Mouse (Mus musculus): ENCODE measurements around the gene Egflam. TPM values are rescaled to one million over a fixed set of nuclear protein-coding genes. Genes with fewer than 3 reads are reported as not detected.

The Egflam gene
- polyA plus RNA-seq, 1 experiment from 2014 or later, result 1.4 TPM

DNA sequence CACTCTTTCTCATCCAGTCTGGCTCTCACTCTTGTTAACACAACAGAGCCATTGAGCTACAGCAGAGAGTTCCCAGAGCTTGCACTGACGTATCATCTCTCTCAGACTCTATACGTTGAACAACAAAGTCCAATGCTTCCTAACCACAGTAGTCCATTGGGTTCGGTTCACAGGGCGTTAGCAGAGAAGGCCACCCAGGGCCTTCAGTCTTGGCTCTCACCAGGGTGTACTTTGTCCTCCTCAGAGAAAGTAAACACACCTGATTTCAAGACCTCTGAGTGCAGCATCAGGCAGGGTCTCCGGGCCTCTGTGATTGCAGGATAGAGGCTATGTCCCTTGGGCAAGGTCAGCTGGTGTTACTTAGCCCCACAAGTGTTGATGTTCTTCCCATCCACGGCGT, 190.9 kb downstream of the Egflam start:
- WGBS (ENCODE audit: insufficient replicate concordance), result 72% methylated on average over 7 of the region's 7 CpGs
- ATAC-seq, result no peak
- Histone ChIP-seq H3K4me3 (no peak overlapping the region), H3K9me3 (replicated peaks) (no peaks in the 10 kb centered on the region), H3K4me2 (no peak overlapping the region), H3K36me3 (no peaks in the 10 kb centered on the region), H3K4me1 (no peaks in the 10 kb centered on the region), H3K27ac (no peak overlapping the region), H3K9ac (no peak overlapping the region), H3K27me3 (replicated peaks) (peaks cover 55% of the 10 kb centered on the region)

DNA sequence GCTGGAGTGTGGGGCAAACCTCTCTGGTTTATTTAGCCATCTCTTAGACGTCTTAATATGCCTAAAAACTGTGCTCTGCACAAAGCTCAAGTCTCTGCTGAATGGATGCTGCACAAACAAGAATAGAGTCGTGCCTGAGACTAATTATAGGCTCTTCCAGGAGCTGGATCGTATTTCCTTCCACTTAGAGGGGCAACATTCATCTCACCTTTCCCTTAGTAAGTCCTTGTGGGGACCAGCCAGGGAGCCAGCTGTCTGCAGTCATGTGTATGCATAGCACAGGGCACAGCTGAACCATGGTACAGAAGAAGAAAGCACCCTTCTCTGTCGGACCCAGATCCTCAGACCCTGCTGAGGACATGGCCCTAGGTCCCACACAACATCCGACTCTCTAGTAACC, 192.1 kb downstream of the Egflam start:
- H3K4me1 ChIP-seq, result no peaks in the 10 kb centered on the region
- H3K9me3 ChIP-seq (replicated peaks), result no peaks in the 10 kb centered on the region
- 44% methylated on average over 5 of the region's 5 CpGs for WGBS (ENCODE audit: insufficient replicate concordance)
- H3K36me3 ChIP-seq, result no peaks in the 10 kb centered on the region
- no peak overlapping the region for H3K9ac ChIP-seq
- H3K27me3 ChIP-seq (replicated peaks), result peaks cover 57% of the 10 kb centered on the region
- ATAC-seq, result no peak
- no peak overlapping the region for H3K27ac ChIP-seq
- no peak overlapping the region for H3K4me2 ChIP-seq
- no peak overlapping the region for H3K4me3 ChIP-seq

DNA sequence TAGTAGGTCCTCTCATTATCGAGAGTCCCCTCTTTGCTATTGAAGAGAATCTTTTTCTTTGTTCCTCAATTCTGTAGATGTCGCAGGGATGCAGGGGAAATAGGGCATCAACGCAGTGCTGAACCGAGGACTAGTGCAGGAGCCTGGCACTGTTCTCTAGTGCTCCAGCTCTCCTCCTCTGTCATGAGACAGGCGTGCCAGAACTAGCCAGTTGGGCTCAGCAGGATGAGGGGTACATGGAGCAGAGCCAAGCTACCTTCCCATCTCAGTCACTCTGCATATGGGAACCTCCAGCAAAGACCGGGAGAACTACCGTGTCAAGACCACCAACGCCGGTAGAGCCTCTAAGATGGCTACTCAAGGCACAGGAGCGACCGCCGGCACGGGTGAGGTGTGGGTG, 193.3 kb downstream of the Egflam start:
- ATAC-seq, result no peak
- no peak overlapping the region for H3K27ac ChIP-seq
- WGBS (ENCODE audit: insufficient replicate concordance), result 86% methylated on average over 13 of the region's 13 CpGs
- H3K9ac ChIP-seq, result no peak overlapping the region
- no peaks in the 10 kb centered on the region for H3K4me1 ChIP-seq
- H3K4me2 ChIP-seq, result no peak overlapping the region
- no peaks in the 10 kb centered on the region for H3K36me3 ChIP-seq
- peaks cover 58% of the 10 kb centered on the region for H3K27me3 ChIP-seq (replicated peaks)
- no peak overlapping the region for H3K4me3 ChIP-seq
- no peaks in the 10 kb centered on the region for H3K9me3 ChIP-seq (replicated peaks)

DNA sequence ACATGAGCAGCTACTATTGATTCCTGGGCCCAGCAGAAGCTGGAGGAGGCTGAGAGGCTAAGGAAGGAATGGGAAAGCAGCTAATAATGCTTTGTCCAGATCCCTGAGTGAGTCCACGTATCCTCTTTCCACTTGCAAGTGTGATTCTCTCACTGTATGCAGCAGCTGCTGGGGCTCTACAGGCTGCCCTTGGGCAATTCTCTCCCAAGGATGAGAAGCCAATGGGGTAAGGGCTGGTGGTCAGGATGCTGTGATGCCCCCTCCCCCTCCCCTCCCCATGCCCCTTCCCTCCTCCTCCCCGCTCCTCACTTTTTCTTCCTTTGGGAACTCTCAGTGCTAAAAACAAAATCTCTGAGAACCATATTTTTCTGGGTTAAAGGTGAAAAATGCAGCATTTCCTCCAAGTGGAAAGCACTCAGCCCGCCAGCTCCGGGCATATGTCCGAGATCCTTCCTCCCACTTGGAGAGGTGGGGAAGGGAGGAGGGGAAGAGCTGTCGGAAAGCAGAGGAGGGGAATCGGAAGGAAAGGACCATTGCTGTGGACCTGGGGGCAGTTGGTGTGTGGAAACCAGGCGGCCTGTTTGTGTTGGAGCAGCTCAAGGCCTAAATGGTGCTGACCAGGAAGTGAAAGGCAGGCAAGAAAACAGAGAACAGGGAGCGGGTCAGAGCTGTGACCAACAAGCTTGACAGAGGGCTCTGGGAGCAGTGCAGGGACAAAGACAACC, 194.4 kb downstream of the Egflam start:
- Histone ChIP-seq H3K4me3 (no peak overlapping the region), H3K9ac (no peak overlapping the region), H3K4me2 (no peak overlapping the region), H3K9me3 (replicated peaks) (no peaks in the 10 kb centered on the region), H3K4me1 (no peaks in the 10 kb centered on the region), H3K27me3 (replicated peaks) (peaks cover 68% of the 10 kb centered on the region), H3K36me3 (no peaks in the 10 kb centered on the region), H3K27ac (no peak overlapping the region)
- ATAC-seq, result no peak
- WGBS (ENCODE audit: insufficient replicate concordance), result 36% methylated on average over 9 of the region's 9 CpGs

DNA sequence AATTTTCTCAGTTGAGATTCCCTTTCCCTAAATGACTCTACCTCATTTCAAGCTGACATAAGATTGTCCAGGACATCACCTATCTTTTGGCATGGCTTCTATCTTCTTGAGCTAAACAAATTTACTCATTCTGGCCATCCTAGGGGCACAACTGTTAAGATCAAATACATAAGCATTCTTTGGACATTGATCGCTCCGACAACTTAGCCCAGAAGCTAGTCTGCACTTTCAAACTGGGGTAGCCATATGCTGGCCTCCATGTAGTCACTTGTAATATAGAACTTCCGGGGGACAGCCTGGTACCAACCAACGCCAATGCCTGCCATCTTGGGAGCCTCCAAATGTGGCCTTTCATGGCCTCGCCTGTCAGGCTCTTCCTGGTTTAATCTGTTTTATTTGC, 195.2 kb downstream of the Egflam start:
- no peak overlapping the region for H3K27ac ChIP-seq
- H3K9me3 ChIP-seq (replicated peaks), result no peaks in the 10 kb centered on the region
- H3K36me3 ChIP-seq, result no peaks in the 10 kb centered on the region
- ATAC-seq, result no peak
- no peak overlapping the region for H3K4me2 ChIP-seq
- peaks cover 65% of the 10 kb centered on the region for H3K27me3 ChIP-seq (replicated peaks)
- no peak overlapping the region for H3K9ac ChIP-seq
- 70% methylated on average over 5 of the region's 5 CpGs for WGBS (ENCODE audit: insufficient replicate concordance)
- H3K4me3 ChIP-seq, result no peak overlapping the region
- no peaks in the 10 kb centered on the region for H3K4me1 ChIP-seq

DNA sequence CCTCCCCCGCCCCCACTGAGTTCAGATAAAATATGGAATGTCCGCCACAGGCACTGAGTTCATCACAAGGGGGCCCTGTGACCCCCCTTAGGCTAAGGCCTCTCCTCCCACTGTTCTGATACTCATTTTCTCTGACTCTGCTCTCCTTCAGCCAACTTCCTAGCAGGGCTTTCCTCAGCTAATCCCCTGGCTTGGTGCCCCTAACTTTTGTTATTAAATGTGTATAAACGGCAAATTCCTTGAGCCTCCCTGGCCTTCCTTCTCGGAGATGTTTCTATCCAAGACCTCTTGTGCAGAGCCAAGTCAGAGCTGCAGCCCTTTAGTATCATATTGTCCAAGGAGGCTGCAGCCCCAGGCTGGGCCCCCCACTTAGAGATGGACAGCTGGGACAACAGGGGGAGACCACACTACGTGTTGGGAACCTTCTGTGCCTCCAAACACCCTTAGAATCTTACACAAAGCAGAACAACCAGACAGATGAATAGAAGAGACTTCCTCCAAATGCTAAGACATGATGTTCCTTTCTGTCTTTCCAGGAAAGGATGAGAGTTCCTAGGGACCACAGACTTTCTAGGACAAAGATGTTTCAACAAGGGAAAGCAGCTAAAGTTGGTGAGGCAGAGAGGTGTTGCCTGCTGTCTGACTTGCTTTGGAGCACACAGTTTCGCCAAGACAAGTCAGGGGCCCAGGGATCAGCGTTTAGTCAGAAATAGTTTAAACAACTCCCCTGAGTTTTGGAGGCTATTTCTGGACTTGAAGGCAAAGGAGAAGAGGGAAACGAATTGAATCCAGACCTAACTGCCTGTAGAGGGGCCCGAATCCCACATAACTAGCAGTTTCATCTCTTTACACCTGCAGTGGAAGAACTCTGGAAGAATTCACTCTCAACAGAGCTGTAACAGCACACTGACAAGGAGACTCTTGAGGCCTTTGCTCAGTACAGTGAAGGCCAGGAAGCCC, 196.5 kb downstream of the Egflam start:
- Histone ChIP-seq H3K4me1 (no peaks in the 10 kb centered on the region), H3K4me3 (no peak overlapping the region), H3K36me3 (no peaks in the 10 kb centered on the region), H3K4me2 (no peak overlapping the region), H3K9ac (no peak overlapping the region), H3K27me3 (replicated peaks) (peaks cover 56% of the 10 kb centered on the region), H3K9me3 (replicated peaks) (no peaks in the 10 kb centered on the region), H3K27ac (no peak overlapping the region)
- no peak for ATAC-seq
- WGBS (ENCODE audit: insufficient replicate concordance), result 52% methylated on average over 9 of the region's 9 CpGs

DNA sequence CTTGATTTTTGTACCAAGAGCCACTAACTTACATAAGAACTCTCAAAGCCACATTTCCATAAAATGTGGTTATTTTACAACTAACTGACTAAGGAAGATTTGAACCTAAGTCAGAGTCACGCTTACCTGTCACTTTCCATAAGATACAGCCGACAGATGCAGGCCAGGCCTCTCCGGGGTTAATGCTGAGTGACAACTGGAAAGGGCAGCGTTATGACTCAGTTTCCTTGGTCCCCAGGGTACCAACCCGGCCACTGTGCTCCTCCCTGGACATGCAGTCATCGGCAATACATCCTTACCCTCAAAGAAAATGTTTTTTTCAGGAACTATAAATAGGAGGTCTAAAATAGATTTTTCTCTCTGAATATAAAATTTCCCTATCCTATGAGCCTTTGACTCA, 197.9 kb downstream of the Egflam start:
- WGBS (ENCODE audit: insufficient replicate concordance), result 55% methylated on average over 6 of the region's 6 CpGs
- ATAC-seq, result no peak
- Histone ChIP-seq H3K4me2 (no peak overlapping the region), H3K4me1 (no peaks in the 10 kb centered on the region), H3K36me3 (no peaks in the 10 kb centered on the region), H3K27me3 (replicated peaks) (peaks cover 42% of the 10 kb centered on the region), H3K9me3 (replicated peaks) (no peaks in the 10 kb centered on the region), H3K27ac (no peak overlapping the region), H3K9ac (no peak overlapping the region), H3K4me3 (no peak overlapping the region)

DNA sequence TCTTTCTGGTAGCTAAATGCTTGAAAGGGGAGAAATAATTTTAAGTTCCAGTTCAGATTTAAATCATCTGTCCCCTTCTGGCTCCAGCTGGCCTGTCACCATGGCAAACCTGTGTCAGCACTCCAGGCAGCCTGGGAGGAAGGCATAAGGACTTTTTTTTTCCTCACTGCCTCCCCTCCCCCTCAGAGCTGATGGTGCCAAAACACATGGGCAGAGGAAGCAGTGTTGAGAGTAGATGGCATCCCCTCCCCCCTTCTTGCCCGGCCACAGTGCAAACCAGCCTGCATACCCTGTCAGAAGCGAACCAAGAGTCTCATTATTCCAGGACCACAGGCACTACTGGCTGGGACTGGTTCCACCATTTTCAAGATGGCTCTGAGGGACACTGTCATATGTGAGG, 199.4 kb downstream of the Egflam start:
- Histone ChIP-seq H3K27ac (no peak overlapping the region), H3K4me3 (no peak overlapping the region), H3K9ac (no peak overlapping the region), H3K4me1 (no peaks in the 10 kb centered on the region), H3K9me3 (replicated peaks) (no peaks in the 10 kb centered on the region), H3K36me3 (no peaks in the 10 kb centered on the region), H3K27me3 (replicated peaks) (peaks cover 27% of the 10 kb centered on the region), H3K4me2 (no peak overlapping the region)
- WGBS (ENCODE audit: insufficient replicate concordance), result 49% methylated on average over 2 of the region's 2 CpGs
- ATAC-seq, result no peak

DNA sequence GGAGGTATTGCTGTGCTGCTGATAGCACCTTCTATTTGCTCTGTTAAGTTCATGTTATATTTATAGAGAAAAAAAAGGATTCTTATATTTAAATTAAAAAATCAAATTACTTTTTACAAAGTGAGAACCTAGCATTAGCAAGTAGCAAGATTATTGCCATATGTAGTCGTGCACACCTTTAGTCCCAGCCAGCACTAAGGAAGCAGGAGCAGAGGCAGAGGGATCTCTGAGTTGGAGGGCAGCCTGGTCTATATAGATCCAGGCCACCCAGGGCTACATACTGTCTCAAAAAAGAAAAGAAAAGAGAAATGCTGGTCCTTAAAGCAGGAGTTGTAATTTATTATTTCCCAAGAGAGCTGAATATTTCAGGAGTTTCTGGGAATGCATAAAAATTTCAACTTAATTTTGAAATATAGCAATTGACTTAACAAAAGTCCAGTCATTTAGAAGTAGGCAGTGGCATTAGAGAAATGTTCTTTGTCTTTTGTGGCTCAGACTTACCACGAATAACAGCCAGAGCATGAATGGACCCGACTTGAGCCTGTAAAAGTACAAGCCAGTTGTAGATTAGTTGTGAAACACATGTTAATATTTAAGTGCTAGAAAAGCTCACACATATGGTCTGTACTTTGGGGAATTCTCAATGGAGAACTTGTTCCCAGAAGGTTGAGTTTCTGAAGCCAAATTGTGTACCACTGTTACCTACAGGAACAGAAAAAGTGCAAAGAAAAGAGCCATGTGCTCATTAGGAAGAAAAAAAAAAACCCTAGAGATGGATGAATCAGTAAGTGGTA, 200.3 kb downstream of the Egflam start:
- no peak overlapping the region for H3K4me3 ChIP-seq
- H3K9ac ChIP-seq, result no peak overlapping the region
- no peaks in the 10 kb centered on the region for H3K9me3 ChIP-seq (replicated peaks)
- H3K4me2 ChIP-seq, result no peak overlapping the region
- 59% methylated on average over 3 of the region's 3 CpGs for WGBS (ENCODE audit: insufficient replicate concordance)
- H3K36me3 ChIP-seq, result 0 out of 2 replicates have a peak, but pooled peaks cover 3% of the 10 kb centered on the region
- H3K27ac ChIP-seq, result no peak overlapping the region
- no peak for ATAC-seq
- no peaks in the 10 kb centered on the region for H3K4me1 ChIP-seq
- H3K27me3 ChIP-seq (replicated peaks), result peaks cover 24% of the 10 kb centered on the region

DNA sequence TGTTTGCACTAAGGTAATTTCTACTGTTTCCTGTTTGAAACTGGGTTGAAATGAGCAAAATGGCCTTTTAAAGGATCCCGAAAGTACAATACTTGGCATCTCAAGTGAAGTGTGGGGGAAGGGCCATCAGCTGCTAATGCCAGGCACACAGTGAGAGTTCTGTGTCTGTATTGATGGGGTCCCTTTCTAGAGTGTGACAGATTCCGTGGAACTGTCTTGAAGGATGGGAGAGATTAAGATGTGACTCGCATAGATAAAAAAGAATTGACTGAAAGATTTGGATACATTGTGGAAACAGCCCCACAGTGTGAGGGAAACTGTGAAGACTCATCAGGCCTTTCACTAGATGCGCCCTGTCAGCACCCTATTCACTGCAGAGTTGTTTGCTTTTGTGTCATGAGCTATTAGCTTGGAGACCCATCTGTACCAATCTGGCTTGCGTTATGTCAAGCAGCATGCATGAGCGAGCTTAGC, 203.4 kb downstream of the Egflam start:
- Histone ChIP-seq H3K9me3 (replicated peaks) (no peaks in the 10 kb centered on the region), H3K9ac (no peak overlapping the region), H3K27me3 (replicated peaks) (peaks cover 10% of the 10 kb centered on the region; the same call in 1 of the 2 replicates), H3K4me2 (no peak overlapping the region), H3K4me1 (no peaks in the 10 kb centered on the region), H3K27ac (no peak overlapping the region), H3K36me3 (peaks cover 12% of the 10 kb centered on the region; the same call in 1 of the 2 replicates), H3K4me3 (no peak overlapping the region)
- WGBS (ENCODE audit: insufficient replicate concordance), result 67% methylated on average over 6 of the region's 6 CpGs
- no peak for ATAC-seq

DNA sequence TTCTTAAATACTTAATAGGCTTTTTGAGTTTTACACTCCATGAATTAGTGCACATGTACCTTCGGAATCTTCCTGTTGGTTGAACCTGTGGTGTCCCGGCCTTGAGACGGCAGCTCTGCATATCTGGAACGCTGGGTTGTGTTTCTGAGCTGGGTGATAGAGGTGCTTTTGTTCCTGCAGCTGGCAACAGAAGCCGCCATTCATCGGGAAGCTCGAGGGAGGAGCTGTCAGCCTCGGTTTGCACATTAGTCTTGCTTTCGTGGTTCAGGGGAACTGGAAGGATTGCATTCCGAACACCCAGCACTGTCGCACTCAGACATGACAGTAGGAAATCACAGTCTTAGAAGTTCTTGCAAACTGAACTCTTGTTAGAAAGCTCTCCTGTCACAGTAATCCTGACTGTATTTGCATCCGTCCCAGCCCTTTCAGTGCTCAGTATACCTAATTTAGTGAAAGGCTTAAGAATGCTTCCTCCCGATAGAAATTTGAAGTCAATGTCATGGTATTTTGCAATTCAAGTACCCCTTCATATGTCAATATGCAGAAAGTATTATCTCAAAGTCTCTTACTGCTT, 204.0 kb downstream of the Egflam start:
- 59% methylated on average over 13 of the region's 13 CpGs for WGBS (ENCODE audit: insufficient replicate concordance)
- Histone ChIP-seq H3K4me1 (no peaks in the 10 kb centered on the region), H3K9ac (no peak overlapping the region), H3K36me3 (peaks cover 17% of the 10 kb centered on the region; the same call in 1 of the 2 replicates), H3K9me3 (replicated peaks) (no peaks in the 10 kb centered on the region), H3K27me3 (replicated peaks) (peaks cover 5% of the 10 kb centered on the region; the same call in 1 of the 2 replicates), H3K4me2 (no peak overlapping the region), H3K4me3 (no peak overlapping the region), H3K27ac (no peak overlapping the region)
- ATAC-seq, result no peak

Measured in liver, embryonic 12.5 days (tissue).